Mouse (Mus musculus) midbrain, embryonic 10.5 days (tissue): ENCODE data around the gene Lsm10. TPM values are rescaled to one million over a fixed set of nuclear protein-coding genes. Genes with fewer than 3 reads are reported as not detected.

ENCODE experiments used
- DNase-seq: peaks from one replicate; pipeline ENCODE4 v3.0.0-alpha.2; 2017; ENCODE audit warnings: low spot score
- H3K27ac ChIP-seq: fragments of 300-500 bp; sonication (generic); replicated peaks from 2 replicates; pipeline ENCODE4 v1.5.1; 2016; ENCODE audit warnings: mild to moderate bottlenecking
- H3K27me3 ChIP-seq: fragments of 300-500 bp; sonication (generic); 2 replicates; pipeline ENCODE4 v1.6.1; 2016; ENCODE audit warnings: low read depth, mild to moderate bottlenecking; ENCODE audit not compliant: poor library complexity, severe bottlenecking
- H3K36me3 ChIP-seq: fragments of 300-500 bp; sonication (generic); 2 replicates; pipeline ENCODE4 v1.6.1; 2016; ENCODE audit warnings: mild to moderate bottlenecking, moderate library complexity
- H3K4me1 ChIP-seq: fragments of 300-500 bp; sonication (generic); 2 replicates; pipeline ENCODE4 v1.6.1; 2016
- H3K4me3 ChIP-seq: fragments of 300-500 bp; sonication (generic); 2 replicates; pipeline ENCODE4 v1.5.1; 2016; ENCODE audit warnings: mild to moderate bottlenecking, moderate library complexity
- H3K9me3 ChIP-seq: fragments of 300-500 bp; sonication (generic); replicated peaks from 2 replicates; pipeline ENCODE4 v1.6.1; 2016; ENCODE audit warnings: mild to moderate bottlenecking
- WGBS: fragments of 180-500 bp; shearing (Covaris S2); methylation state at CpG from one replicate; pipeline ENCODE4 v1.1.7; 2016; 5-methylcytosine and 5-hydroxymethylcytosine counted together
- polyA plus RNA-seq: library from polyadenylated mRNA; unstranded; fragments of >200 nt; fragmentation: Nextera tagmentation; extraction: Ambion mirVana; gene quantifications from 2 replicates; pipeline ENCODE4 v1.2.1, GENCODE M21; 2016

Gene Lsm10
- polyA plus RNA-seq, 1 experiment from 2014 or later = 48.6 TPM

- H3K4me1 ChIP-seq = peaks cover 54% of the 10 kb centered on the region
- no peak for DNase-seq
- peak overlapping the region; percentile 89 for H3K27ac ChIP-seq
- H3K4me3 ChIP-seq = peak overlapping the region; percentile 98; the same call in 1 of the 2 replicates
- no peaks in the 10 kb centered on the region for H3K27me3 ChIP-seq
- H3K9me3 ChIP-seq = no peaks in the 10 kb centered on the region
- peaks cover 26% of the 10 kb centered on the region for H3K36me3 ChIP-seq
- WGBS = 50% methylated on average over 7 of the region's 7 CpGs
These were observed 5.8 kb downstream of the Lsm10 start for GRCm38 (mm10) chr4:126102061-126102841.

- Histone ChIP-seq H3K4me3 (peak overlapping the region; percentile 98), H3K9me3 (no peaks in the 10 kb centered on the region), H3K27ac (peak overlapping the region; percentile 89), H3K27me3 (no peaks in the 10 kb centered on the region), H3K36me3 (peaks cover 22% of the 10 kb centered on the region), H3K4me1 (peaks cover 52% of the 10 kb centered on the region)
- DNase-seq = peak; percentile 61
- 3% methylated on average over 15 of the region's 15 CpGs for WGBS
These were observed 6.7 kb downstream of the Lsm10 start for GRCm38 (mm10) chr4:126103057-126103581.

GRCm38 (mm10) chr4:126103590-126104068 is 7.2 kb downstream of the Lsm10 start, which contains the start of gene Stk40:
Stk40 (plus strand) TSS chr4:126103957.
- Histone ChIP-seq H3K36me3 (peaks cover 17% of the 10 kb centered on the region), H3K27ac (peak within 1 kb of the TSS; percentile 89), H3K4me3 (peak within 1 kb of the TSS; percentile 98), H3K4me1 (peaks cover 56% of the 10 kb centered on the region), H3K9me3 (no peaks in the 10 kb centered on the region), H3K27me3 (no peaks in the 10 kb centered on the region)
- under 1% methylated on average over 33 of the region's 34 CpGs for WGBS
- DNase-seq = peak; percentile 98

- H3K4me1 ChIP-seq = peaks cover 64% of the 10 kb centered on the region
- H3K27ac ChIP-seq = peak overlapping the region; percentile 89
- H3K36me3 ChIP-seq = peaks cover 10% of the 10 kb centered on the region; the same call in 1 of the 2 replicates
- H3K4me3 ChIP-seq = peak overlapping the region; percentile 98
- WGBS = 3% methylated on average over 34 of the region's 34 CpGs
- H3K9me3 ChIP-seq = no peaks in the 10 kb centered on the region
- DNase-seq = no peak
- H3K27me3 ChIP-seq = no peaks in the 10 kb centered on the region
These were observed 8.0 kb downstream of the Lsm10 start for GRCm38 (mm10) chr4:126104261-126105075.

- peaks cover 71% of the 10 kb centered on the region for H3K4me1 ChIP-seq
- H3K36me3 ChIP-seq = 0 out of 2 replicates have a peak, but pooled peaks cover 7% of the 10 kb centered on the region
- no peak for DNase-seq
- no peaks in the 10 kb centered on the region for H3K27me3 ChIP-seq
- WGBS = 60% methylated on average over 7 of the region's 7 CpGs
- peak overlapping the region; percentile 98 for H3K4me3 ChIP-seq
- no peak overlapping the region for H3K27ac ChIP-seq
- no peaks in the 10 kb centered on the region for H3K9me3 ChIP-seq
These were observed 8.8 kb downstream of the Lsm10 start for GRCm38 (mm10) chr4:126105131-126105783.

- no peaks in the 10 kb centered on the region for H3K27me3 ChIP-seq
- H3K36me3 ChIP-seq = no peaks in the 10 kb centered on the region
- no peak overlapping the region for H3K4me3 ChIP-seq
- no peaks in the 10 kb centered on the region for H3K9me3 ChIP-seq
- DNase-seq = no peak
- no peak overlapping the region for H3K27ac ChIP-seq
- 32% methylated on average over 8 of the region's 8 CpGs for WGBS
- H3K4me1 ChIP-seq = peaks cover 71% of the 10 kb centered on the region
These were observed 11.8 kb downstream of the Lsm10 start for GRCm38 (mm10) chr4:126108061-126108740.

GRCm38 (mm10) chr4:126109613-126110373 is 13.4 kb downstream of the Lsm10 start:
- no peak for DNase-seq
- peak overlapping the region; percentile 75 for H3K27ac ChIP-seq
- no peaks in the 10 kb centered on the region for H3K27me3 ChIP-seq
- H3K36me3 ChIP-seq = no peaks in the 10 kb centered on the region
- no peaks in the 10 kb centered on the region for H3K9me3 ChIP-seq
- H3K4me3 ChIP-seq = no peak overlapping the region
- peaks cover 60% of the 10 kb centered on the region for H3K4me1 ChIP-seq
- 87% methylated on average over 10 of the region's 10 CpGs for WGBS

- Histone ChIP-seq H3K9me3 (no peaks in the 10 kb centered on the region), H3K4me1 (peaks cover 55% of the 10 kb centered on the region), H3K27ac (peak overlapping the region; percentile 75), H3K27me3 (no peaks in the 10 kb centered on the region), H3K36me3 (no peaks in the 10 kb centered on the region), H3K4me3 (peak overlapping the region; percentile 30)
- peak; percentile 27 for DNase-seq
- 15% methylated on average over 12 of the region's 12 CpGs for WGBS
These were observed 14.1 kb downstream of the Lsm10 start for GRCm38 (mm10) chr4:126110374-126111152.

- Histone ChIP-seq H3K9me3 (no peaks in the 10 kb centered on the region), H3K27me3 (no peaks in the 10 kb centered on the region), H3K36me3 (no peaks in the 10 kb centered on the region), H3K4me3 (peak overlapping the region; percentile 30), H3K27ac (peak overlapping the region; percentile 75), H3K4me1 (peaks cover 55% of the 10 kb centered on the region)
- 17% methylated on average over 7 of the region's 7 CpGs for WGBS
- DNase-seq = no peak
These were observed 14.7 kb downstream of the Lsm10 start for GRCm38 (mm10) chr4:126111153-126111549.

GRCm38 (mm10) chr4:126113243-126113642 is 16.8 kb downstream of the Lsm10 start:
- no peaks in the 10 kb centered on the region for H3K27me3 ChIP-seq
- H3K9me3 ChIP-seq = no peaks in the 10 kb centered on the region
- H3K36me3 ChIP-seq = peaks cover 2% of the 10 kb centered on the region; the same call in 1 of the 2 replicates
- H3K4me1 ChIP-seq = peaks cover 47% of the 10 kb centered on the region
- no peak for DNase-seq
- H3K27ac ChIP-seq = no peak overlapping the region
- 81% methylated on average over 4 of the region's 4 CpGs for WGBS
- no peak overlapping the region for H3K4me3 ChIP-seq

- WGBS = 20% methylated on average over 6 of the region's 6 CpGs
- DNase-seq = peak; percentile 52
- H3K36me3 ChIP-seq = peaks cover 5% of the 10 kb centered on the region
- no peak overlapping the region for H3K27ac ChIP-seq
- no peaks in the 10 kb centered on the region for H3K27me3 ChIP-seq
- H3K4me1 ChIP-seq = peaks cover 46% of the 10 kb centered on the region
- H3K9me3 ChIP-seq = no peaks in the 10 kb centered on the region
- H3K4me3 ChIP-seq = no peak overlapping the region
These were observed 17.5 kb downstream of the Lsm10 start for GRCm38 (mm10) chr4:126113943-126114342.
